Mouse (Mus musculus): ENCODE data around the gene Inhba. TPM values are rescaled to one million over a fixed set of nuclear protein-coding genes. Genes with fewer than 3 reads are reported as not detected.
A peak's percentile ranks its signal among the peaks of the same experiment; 100 is the strongest.

Gene Inhba
- 14.2 and 14.8 TPM in 2 replicates for polyA plus RNA-seq (2016; fragmentation: Nextera tagmentation; extraction: Ambion mirVana)

DNA sequence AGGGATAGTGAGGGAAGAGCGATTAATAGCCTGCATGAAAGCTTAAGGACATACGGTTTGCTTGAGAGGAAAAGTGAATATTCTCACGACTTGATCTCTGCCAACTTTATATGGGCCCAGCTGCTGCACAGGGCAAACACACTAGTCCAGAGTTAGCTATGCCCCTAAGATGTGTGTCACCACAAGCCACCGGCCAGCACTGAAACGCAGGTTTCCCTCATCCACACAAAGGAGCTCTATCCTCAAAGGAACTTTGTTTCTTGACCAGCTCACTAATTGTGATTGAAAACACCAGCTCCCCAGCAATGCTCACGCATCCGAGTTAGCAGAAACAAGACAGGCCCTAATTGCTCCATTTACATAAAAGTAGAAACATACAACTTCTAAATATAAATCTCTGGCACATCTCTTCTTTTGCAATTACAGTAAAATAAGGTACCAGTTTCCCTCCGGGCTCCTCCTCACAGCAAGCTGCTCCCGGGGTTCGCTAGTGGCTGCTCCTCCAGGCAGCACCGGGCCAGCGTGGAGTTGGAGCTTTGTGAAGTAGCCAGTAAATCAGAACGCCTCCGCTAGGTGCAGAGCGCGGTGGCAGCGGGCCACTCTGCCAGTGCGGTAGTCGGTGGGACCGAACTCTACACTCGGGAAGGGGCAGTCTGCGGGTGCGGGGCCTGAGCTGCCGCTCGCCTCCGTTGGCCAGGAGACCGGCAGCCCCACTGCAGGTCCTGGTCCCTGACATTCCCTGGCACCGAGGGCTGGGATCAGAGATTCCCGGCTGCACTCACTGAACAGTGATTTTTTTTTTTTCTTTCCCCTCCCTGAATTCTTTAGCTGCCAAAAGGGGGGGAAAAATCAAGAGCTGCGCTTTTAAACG is at the start of gene Inhba:
Gene Inhba (plus strand): TSS at position 480 of the 871 bp plus-strand sequence.
- Histone ChIP-seq H3K36me3 (no peaks in the 10 kb centered on the region), H3K9me3 (no peaks in the 10 kb centered on the region), H3K9ac (peak within 1 kb of the TSS; percentile 46), H3K4me2 (replicated peaks) (peak within 1 kb of the TSS; percentile 60), H3K27ac (0 out of 2 replicates have a peak within 1 kb of the TSS, but pooled peaks have one; percentile 17), H3K27me3 (no peaks in the 10 kb centered on the region; the same call in 1 of the 2 replicates), H3K4me3 (peak within 1 kb of the TSS; percentile 44), H3K4me1 (peaks cover 7% of the 10 kb centered on the region; the same call in 1 of the 2 replicates)
- WGBS, result 6% methylated on average over 31 of the region's 31 CpGs
- no peak for ATAC-seq (ENCODE audit: insufficient number of reproducible peaks, insufficient read depth, low FRiP score, low TSS enrichment)

DNA sequence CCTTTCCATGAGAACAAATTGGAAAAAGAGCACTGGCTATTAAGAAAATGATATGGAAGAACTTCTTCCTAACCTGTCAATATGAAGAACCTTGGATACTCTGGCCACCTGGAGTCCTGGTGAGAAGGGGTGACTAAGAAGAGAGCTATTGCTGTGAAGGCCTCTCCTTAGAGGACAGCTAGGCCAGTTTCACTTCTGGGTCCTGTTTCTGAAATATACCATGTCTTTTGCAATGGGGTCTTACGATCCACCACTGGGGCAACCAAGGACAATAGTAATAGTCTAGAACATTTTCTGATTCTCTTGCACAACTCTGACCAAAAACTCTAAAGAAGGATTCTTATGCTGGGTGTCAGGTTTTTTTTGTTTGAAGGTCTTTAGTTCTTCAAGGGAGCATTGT is 35.1 kb upstream of the Inhba start:
- Histone ChIP-seq H3K4me2 (replicated peaks) (no peak overlapping the region), H3K27me3 (no peaks in the 10 kb centered on the region), H3K36me3 (no peaks in the 10 kb centered on the region), H3K4me1 (no peaks in the 10 kb centered on the region), H3K9me3 (no peaks in the 10 kb centered on the region), H3K9ac (no peak overlapping the region), H3K27ac (no peak overlapping the region), H3K4me3 (no peak overlapping the region)
- WGBS, result 93% methylated on average over 1 of the region's 1 CpGs
- no peak for ATAC-seq (ENCODE audit: insufficient number of reproducible peaks, insufficient read depth, low FRiP score, low TSS enrichment)

DNA sequence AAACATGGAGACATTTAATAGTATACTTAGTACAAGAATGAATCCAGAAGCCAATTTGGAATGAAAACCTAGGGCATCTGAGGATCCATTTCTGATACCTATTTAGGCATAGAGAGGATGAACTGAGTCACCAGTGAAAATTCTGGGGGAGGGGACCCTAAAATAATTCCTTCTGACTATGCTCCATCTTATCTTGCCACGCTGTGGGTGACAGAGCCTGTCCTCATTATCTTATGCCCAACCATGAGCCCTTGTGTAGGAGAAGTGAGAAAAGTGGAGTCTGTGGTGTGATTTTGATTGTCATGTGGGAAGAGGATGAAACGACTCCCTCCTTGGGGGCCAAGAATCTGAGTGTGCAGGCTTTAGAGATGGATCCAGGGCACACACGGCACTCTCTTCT is 32.1 kb upstream of the Inhba start:
- no peak for ATAC-seq (ENCODE audit: insufficient number of reproducible peaks, insufficient read depth, low FRiP score, low TSS enrichment)
- Histone ChIP-seq H3K4me2 (replicated peaks) (no peak overlapping the region), H3K36me3 (no peaks in the 10 kb centered on the region), H3K4me1 (no peaks in the 10 kb centered on the region), H3K9me3 (no peaks in the 10 kb centered on the region), H3K9ac (no peak overlapping the region), H3K27me3 (no peaks in the 10 kb centered on the region), H3K27ac (no peak overlapping the region), H3K4me3 (no peak overlapping the region)
- WGBS, result 80% methylated on average over 3 of the region's 3 CpGs

DNA sequence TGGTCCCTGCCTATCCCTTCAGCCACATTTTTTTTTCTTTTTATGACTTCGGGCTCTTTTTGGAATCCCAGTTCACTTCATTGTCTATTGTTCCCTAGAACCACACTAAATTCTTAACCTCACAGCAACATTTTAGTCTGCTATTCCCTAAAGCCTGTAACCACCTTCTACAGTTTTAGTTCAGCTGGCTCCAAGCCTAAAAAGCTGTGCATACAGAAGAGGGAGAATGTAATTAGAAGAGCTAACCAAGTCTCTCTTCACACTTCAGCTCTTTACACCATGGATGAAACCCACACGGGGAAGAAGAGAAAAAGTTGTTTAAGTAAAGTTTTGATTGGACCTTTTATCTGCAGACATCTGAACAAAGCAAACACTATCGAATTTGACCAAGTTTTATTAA is 29.6 kb upstream of the Inhba start:
- H3K27me3 ChIP-seq, result no peaks in the 10 kb centered on the region
- H3K9me3 ChIP-seq, result no peaks in the 10 kb centered on the region
- H3K9ac ChIP-seq, result no peak overlapping the region
- H3K4me2 ChIP-seq (replicated peaks), result no peak overlapping the region
- no peak overlapping the region for H3K4me3 ChIP-seq
- H3K27ac ChIP-seq, result no peak overlapping the region
- H3K36me3 ChIP-seq, result no peaks in the 10 kb centered on the region
- no peak for ATAC-seq (ENCODE audit: insufficient number of reproducible peaks, insufficient read depth, low FRiP score, low TSS enrichment)
- 76% methylated on average over 3 of the region's 3 CpGs for WGBS
- H3K4me1 ChIP-seq, result no peaks in the 10 kb centered on the region; the same call in 1 of the 2 replicates

DNA sequence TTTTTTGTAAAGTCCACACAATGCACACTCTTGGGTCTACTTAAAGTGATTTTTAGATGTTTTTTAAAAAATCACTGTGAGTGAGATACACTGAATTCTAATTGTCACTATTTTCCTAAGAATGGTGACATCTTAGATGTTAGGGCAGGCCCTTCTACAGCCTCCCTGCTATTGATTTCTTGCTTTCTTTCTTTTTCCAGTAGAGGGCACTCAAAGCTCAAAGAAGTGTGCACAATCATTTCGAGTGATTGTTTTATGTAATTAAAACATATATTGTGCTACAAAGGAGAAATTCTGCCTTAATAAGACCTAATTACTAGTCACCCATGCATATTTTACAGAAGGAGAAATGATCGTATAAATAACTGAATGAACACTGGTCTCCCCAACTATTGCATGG is 25.9 kb upstream of the Inhba start:
- no peak for ATAC-seq (ENCODE audit: insufficient number of reproducible peaks, insufficient read depth, low FRiP score, low TSS enrichment)
- Histone ChIP-seq H3K4me3 (no peak overlapping the region), H3K4me1 (no peaks in the 10 kb centered on the region; the same call in 1 of the 2 replicates), H3K9ac (no peak overlapping the region), H3K9me3 (no peaks in the 10 kb centered on the region), H3K36me3 (no peaks in the 10 kb centered on the region), H3K27ac (no peak overlapping the region), H3K27me3 (no peaks in the 10 kb centered on the region), H3K4me2 (replicated peaks) (no peak overlapping the region)
- 63% methylated on average over 2 of the region's 2 CpGs for WGBS

DNA sequence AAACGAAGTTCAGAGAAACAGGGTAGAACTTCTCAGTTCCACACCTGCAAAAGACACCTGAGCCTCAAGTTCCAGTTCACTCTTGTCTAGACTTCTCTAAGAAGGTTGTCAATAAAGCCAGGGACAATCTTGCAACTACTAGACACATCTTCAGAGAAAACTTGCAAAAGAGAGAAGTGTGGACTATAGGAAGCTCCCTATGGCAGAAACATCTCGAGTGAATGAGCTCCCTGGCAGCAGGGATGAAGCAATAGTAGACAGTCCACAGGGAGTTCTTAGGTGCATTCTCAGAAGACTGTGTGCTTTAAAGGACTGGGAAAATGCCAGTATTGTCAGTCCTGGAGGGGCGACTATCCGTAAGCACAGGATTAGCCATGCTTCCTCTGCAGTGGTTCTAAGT is 25.5 kb upstream of the Inhba start:
- ATAC-seq (ENCODE audit: insufficient number of reproducible peaks, insufficient read depth, low FRiP score, low TSS enrichment), result no peak
- no peaks in the 10 kb centered on the region; the same call in 1 of the 2 replicates for H3K4me1 ChIP-seq
- 89% methylated on average over 4 of the region's 4 CpGs for WGBS

DNA sequence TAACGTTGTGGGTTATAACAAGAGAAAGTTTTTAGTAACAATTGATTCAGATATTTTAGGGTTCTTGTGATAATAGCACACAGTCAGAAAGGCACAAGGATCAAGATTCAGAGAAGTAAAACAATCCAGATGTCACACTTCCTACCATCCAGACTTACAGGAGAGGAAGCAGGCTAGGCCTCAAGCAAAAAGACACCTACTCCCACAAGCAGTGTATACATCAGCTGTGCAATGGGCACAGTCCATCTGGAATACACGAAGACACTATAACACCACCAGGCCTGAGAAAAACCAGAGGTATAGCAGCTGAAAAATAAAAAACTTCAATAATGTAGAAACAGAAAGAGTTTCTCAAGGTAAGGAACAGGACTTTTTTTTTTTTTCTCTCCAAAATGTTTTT is 16.3 kb upstream of the Inhba start:
- Histone ChIP-seq H3K9ac (no peak overlapping the region), H3K4me3 (no peak overlapping the region), H3K27me3 (no peaks in the 10 kb centered on the region), H3K4me1 (no peaks in the 10 kb centered on the region), H3K36me3 (no peaks in the 10 kb centered on the region), H3K9me3 (no peaks in the 10 kb centered on the region), H3K4me2 (replicated peaks) (no peak overlapping the region), H3K27ac (no peak overlapping the region)
- 76% methylated on average over 2 of the region's 2 CpGs for WGBS
- no peak for ATAC-seq (ENCODE audit: insufficient number of reproducible peaks, insufficient read depth, low FRiP score, low TSS enrichment)

More for the DNA sequence above, 25.5 kb upstream of the Inhba start:
- Histone ChIP-seq H3K4me2 (replicated peaks) (no peak overlapping the region), H3K36me3 (no peaks in the 10 kb centered on the region), H3K4me3 (no peak overlapping the region), H3K9ac (no peak overlapping the region), H3K27ac (no peak overlapping the region), H3K27me3 (no peaks in the 10 kb centered on the region), H3K9me3 (no peaks in the 10 kb centered on the region)

DNA sequence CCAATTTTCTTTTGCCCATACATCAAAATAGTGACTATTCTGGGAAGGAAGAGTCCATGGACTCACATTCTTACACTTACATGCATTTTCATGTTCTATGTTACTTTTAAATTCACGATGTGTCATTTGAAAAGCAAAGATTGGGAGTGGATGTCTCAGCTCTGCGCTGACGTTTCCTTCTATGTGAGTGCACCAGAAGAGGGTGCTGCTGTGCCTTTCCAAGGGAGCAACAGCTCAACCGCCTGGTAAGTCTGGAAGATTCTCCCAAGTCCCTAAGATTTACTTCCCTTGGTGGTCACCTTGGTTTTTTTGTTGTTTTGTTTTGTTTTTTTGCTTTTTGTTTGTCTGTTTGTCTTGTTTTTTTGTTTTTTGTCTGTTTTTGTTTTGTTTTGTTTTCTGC is 6.1 kb upstream of the Inhba start:
- Histone ChIP-seq H3K27me3 (no peaks in the 10 kb centered on the region), H3K9ac (no peak overlapping the region), H3K4me3 (no peak overlapping the region), H3K9me3 (no peaks in the 10 kb centered on the region), H3K4me1 (peaks cover 3% of the 10 kb centered on the region; the same call in 1 of the 2 replicates), H3K36me3 (no peaks in the 10 kb centered on the region), H3K4me2 (replicated peaks) (no peak overlapping the region), H3K27ac (no peak overlapping the region)
- no peak for ATAC-seq (ENCODE audit: insufficient number of reproducible peaks, insufficient read depth, low FRiP score, low TSS enrichment)
- WGBS, result 10% methylated on average over 4 of the region's 4 CpGs

DNA sequence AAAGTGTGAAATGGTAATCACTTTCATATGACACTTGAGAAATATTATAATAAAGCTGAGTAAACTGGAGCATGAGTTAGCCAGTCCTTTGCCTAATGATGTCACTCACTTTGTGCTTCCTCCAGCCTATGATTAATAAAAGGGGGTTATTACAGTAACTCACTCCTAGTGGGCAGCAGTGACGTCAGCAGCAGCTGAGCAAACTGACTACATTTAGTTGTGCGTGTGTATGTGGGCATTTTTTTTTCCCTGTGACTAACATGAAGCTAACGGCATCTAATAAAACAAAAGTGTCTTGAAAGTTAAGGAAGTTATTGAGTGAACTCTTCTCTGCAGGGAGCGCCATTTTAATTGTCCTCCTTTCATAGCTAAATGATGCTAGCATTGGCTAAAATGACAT is 3.9 kb upstream of the Inhba start:
- 66% methylated on average over 4 of the region's 4 CpGs for WGBS
- H3K27me3 ChIP-seq, result no peaks in the 10 kb centered on the region
- no peaks in the 10 kb centered on the region for H3K9me3 ChIP-seq
- no peak overlapping the region for H3K9ac ChIP-seq
- H3K4me2 ChIP-seq (replicated peaks), result no peak overlapping the region
- no peak overlapping the region for H3K27ac ChIP-seq
- peaks cover 7% of the 10 kb centered on the region; the same call in 1 of the 2 replicates for H3K4me1 ChIP-seq
- H3K36me3 ChIP-seq, result no peaks in the 10 kb centered on the region
- no peak for ATAC-seq (ENCODE audit: insufficient number of reproducible peaks, insufficient read depth, low FRiP score, low TSS enrichment)
- H3K4me3 ChIP-seq, result no peak overlapping the region

DNA sequence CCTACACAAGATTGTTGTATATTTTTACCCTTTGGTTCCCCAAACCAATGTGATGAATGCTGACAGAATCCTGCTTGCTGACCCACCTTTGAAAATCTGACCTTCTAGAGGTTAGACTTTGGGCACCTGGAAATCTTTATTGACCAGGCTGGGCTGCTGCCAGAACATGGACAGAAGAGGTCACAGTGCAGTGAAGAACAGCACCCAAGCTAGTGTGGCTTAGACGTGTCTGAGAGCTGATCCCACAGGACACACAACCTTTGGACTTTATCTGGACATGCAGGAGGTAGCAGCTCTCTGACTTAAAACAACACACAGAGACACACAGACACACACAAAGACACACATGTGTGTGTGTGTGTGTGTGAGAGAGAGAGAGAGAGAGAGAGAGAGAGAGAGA is 3.3 kb upstream of the Inhba start:
- no peak for ATAC-seq (ENCODE audit: insufficient number of reproducible peaks, insufficient read depth, low FRiP score, low TSS enrichment)
- Histone ChIP-seq H3K9me3 (no peaks in the 10 kb centered on the region), H3K9ac (no peak overlapping the region), H3K36me3 (no peaks in the 10 kb centered on the region), H3K27ac (no peak overlapping the region), H3K4me3 (no peak overlapping the region), H3K4me1 (peaks cover 7% of the 10 kb centered on the region; the same call in 1 of the 2 replicates), H3K27me3 (no peaks in the 10 kb centered on the region), H3K4me2 (replicated peaks) (no peak overlapping the region)
- 44% methylated on average over 1 of the region's 1 CpGs for WGBS

DNA sequence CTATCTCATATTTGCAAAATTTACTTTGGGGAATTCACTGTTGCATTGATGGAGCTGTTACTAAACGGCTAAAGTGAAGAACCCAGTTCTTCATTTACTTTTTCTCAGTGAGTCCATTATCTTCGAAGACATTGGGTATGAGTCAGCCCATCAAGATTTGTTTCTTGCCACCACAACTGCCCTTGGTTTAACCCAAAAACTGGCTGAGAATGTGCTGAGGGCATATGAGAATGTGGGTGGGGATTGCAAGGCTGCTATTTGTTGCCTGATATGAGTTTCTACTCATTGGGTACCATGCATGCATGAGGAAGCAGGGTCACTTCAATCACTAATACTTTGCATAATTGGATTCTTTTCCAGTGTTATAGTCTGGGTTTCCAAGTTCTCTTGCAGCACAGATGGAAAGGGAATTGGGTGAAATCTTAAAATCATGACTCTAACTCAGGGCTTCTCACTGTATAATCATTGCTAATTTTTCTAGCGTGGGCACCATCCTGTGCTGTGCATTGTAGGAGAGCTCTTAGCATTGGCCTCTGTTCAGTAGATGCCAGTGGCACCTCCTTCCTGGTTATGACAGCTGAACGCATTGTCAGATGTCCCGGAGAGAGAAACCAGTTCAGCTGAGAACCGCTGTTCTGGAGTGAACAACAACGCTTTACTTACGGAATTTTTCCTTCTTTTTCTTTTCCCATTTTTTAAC is 1.7 kb upstream of the Inhba start:
- Histone ChIP-seq H3K4me3 (no peak overlapping the region), H3K9ac (no peak overlapping the region), H3K9me3 (no peaks in the 10 kb centered on the region), H3K36me3 (no peaks in the 10 kb centered on the region), H3K27me3 (no peaks in the 10 kb centered on the region), H3K4me2 (replicated peaks) (no peak overlapping the region), H3K4me1 (peaks cover 7% of the 10 kb centered on the region; the same call in 1 of the 2 replicates), H3K27ac (no peak overlapping the region)
- no peak for ATAC-seq (ENCODE audit: insufficient number of reproducible peaks, insufficient read depth, low FRiP score, low TSS enrichment)
- 93% methylated on average over 8 of the region's 8 CpGs for WGBS

DNA sequence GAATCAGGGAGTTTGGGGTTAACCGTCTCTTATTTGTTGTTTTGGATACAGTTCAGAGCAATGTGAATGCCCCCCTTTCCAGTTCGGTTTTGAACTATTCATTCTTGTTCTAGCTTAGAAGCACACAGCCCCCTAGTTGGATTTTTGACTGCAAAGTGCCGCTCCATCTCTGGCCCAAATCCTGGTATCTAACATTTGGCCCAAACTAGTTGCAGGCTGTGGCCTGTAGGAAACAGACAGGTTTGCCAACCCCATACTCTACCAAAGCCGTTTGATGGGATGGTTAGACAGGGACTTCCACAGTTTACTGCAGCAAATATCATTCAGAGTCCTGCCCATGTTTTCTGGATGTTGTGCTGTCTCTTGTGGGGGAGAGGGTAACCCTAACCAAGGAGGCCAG is 1.1 kb upstream of the Inhba start:
- no peak overlapping the region for H3K4me3 ChIP-seq
- H3K27ac ChIP-seq, result no peak overlapping the region
- H3K4me2 ChIP-seq (replicated peaks), result no peak overlapping the region
- H3K36me3 ChIP-seq, result no peaks in the 10 kb centered on the region
- WGBS, result 75% methylated on average over 4 of the region's 4 CpGs
- ATAC-seq (ENCODE audit: insufficient number of reproducible peaks, insufficient read depth, low FRiP score, low TSS enrichment), result no peak
- H3K27me3 ChIP-seq, result no peaks in the 10 kb centered on the region
- no peak overlapping the region for H3K9ac ChIP-seq
- no peaks in the 10 kb centered on the region for H3K9me3 ChIP-seq
- H3K4me1 ChIP-seq, result peaks cover 7% of the 10 kb centered on the region; the same call in 1 of the 2 replicates
